Mouse (Mus musculus): ENCODE results near the gene Zfp652.
"Not testable (repeated sequence)": the region's sequence is repeated elsewhere in the genome, so short reads cannot be mapped to it uniquely, and the experiment has no call there.

The Zfp652 gene

DNA sequence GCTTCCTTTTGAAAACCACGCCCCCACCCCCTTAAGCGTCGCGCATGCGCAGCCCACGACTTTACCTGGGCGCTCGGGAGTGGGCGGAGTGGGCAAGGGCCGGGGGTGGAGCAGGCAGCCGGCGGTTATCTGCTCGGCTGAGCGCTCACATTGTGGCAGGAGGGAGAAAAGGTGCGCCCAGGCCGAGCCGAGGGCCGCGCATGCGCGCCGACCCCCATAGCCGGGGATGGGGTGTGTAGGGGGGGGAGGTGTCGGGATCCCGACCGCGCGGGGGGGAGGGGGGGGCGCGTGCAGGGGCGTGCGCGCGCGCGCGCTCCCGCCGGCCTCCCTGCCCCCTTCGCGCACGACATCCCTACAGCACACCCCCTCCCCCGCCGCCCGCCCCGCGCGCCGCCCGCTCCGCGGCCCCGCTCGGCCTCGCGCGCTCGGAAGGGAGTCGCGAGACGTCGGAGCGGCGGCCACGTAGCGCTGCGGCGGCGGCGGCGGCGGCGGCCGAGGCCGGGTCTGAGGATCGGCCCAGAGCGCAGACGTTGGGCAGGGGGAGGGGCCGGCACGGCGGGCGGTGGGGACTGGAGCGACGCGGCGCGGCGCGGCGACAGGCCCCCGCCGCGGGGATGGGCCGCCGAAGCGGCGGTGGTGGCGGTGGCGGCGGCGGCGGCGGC is at the start of gene Zfp652:
Zfp652 (plus strand) TSS at position 111 of the 662 bp plus-strand sequence.
- peak; percentile 94 for DNase-seq

DNA sequence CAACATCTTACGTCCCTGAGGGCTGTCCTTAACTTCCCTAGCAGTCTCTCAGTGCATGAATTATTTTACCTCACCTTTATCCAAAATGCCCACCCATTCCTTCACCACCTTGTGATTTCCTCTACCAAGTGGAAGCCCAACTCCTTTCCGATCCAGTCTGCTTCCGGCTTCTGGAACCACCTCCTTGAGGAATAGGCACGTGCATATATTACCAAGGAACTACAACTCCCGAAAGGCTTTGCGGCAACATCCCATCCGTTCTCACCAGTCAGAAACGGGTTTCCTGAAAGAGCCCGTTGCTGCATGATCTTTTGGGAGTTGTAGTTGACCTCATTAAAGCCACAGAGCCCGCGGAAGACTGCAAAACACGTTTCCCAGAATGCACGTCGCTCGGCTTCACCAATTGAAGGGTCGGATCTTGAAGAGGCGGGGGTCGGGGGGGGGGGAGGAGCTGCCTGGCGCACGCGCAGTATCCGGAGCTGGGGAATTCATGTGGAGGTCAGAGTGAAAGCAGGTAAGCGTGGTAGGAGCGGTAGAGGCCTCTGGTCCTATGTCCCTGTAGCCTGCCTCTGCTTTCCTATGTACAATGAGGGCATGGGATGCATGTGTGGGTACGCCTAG is 45.8 kb upstream of the Zfp652 start, which contains the start of gene Phb:
Phb (plus strand) TSS at position 429 of the 621 bp plus-strand sequence.
- peak; percentile 98 for DNase-seq

- peak; percentile 73 for DNase-seq
Observed at GRCm38 (mm10) chr11:95667177-95667576, 45.3 kb upstream of the Zfp652 start.

- not testable (repeated sequence) for DNase-seq
Observed at GRCm38 (mm10) chr11:95668086-95668485, 44.4 kb upstream of the Zfp652 start.

DNA sequence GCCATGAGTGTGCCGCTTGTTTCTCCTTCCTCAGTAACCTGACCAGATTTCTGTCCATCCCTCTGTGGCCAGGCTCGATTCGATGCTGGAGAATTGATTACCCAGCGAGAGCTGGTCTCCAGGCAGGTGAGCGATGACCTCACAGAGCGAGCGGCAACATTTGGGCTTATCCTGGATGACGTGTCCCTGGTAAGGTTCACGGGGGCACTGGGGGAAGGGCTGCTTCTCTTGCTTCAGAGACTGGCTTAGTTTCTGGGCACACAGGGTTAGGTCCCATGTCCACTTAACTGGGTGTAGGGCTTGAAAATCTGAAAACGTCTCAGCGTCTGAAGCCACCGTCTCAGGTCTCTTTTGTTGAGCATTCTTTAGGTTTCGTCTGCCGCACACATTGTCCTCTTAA is 37.0 kb upstream of the Zfp652 start:
- no peak for DNase-seq

- peak; percentile 74 for DNase-seq
Observed at GRCm38 (mm10) chr11:95676307-95676706, 36.2 kb upstream of the Zfp652 start.

DNA sequence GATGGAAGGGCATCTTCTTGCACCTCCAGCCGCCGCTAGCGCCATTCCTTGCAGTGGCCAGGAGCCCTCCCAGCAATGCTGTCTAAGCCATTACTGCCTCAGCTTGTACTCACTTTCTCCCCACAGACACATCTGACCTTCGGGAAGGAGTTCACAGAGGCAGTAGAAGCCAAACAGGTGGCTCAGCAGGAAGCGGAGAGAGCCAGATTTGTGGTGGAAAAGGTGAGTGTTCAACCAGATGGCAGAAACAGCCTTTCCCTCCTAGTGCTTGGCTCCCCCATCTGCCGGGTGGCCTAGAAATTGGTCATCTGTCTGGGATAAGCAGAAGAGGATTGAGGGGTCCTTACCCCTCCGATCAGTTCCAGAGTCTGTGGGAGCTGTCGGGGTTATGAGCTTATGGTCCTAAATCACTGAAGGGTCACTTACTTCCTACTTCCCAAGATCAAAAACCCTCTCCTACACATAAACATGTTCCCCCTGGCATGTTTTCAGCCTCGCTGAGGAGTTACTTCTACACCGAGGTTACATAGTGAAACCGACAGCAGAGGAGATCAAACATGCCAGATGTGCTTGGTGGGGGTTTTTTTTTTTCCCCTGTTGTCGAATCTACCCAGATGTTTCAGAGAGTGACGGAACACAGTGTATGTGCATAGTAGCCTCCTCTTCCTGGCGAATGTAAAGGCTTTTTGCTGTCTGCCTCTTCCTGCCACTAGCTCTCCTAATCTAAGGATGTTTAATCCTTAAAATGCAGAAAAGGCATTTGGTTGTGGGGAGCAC is 34.4 kb upstream of the Zfp652 start:
- DNase-seq: no peak

DNA sequence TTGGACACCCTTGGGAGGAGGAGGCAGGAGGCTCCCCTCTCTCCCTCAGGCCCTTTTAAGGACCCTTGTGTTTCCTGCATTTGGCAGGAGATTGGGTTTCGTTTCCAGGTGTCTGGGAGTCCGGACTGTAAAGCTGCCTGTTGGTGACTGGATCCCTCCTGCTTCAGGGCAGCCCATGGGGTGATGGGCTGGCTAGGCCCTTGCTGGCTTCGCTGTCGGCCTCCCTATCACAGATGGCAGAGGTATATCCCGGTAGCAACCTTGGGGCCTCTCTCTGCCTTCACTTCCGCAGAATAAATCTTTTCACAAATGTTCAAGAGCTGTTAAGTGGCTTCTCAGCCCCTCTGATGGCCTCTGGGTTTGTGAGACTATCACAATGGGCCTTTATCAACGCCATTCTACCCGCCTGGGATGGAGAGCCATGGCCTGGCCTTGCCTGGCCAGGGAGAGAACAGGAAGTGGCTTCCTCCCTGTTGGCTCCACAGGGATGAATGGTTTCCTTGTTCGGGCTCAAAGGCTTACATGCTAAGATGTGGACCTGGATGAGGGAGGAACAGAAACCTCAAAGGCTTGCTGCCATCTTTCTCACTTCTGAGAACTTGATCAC is 30.4 kb upstream of the Zfp652 start:
- no peak for DNase-seq

- no peak for DNase-seq
Observed at GRCm38 (mm10) chr11:95682946-95683345, 29.5 kb upstream of the Zfp652 start.

DNA sequence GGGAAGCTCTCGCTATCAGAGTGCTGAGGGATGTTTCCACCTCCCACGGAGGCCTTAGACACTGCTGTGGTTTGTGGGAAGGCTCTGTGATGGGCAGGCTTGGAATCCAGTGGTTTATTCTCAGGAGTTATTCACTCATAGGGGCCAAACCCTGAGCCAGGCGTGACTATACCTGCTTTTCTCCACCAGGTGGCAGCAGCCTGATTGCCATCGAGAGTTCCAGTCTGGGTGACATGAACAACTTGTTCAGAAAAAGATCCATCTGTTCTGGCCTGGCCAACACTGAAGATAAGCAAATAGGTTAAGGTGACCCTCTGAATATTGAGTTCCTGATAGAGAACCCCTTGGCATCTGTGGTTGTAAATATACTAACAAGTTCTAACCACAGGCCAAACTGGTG is 26.4 kb upstream of the Zfp652 start:
- peak; percentile 83 for DNase-seq

GRCm38 (mm10) chr11:95687084-95687656 is 25.3 kb upstream of the Zfp652 start:
- peak; percentile 33 for DNase-seq

- DNase-seq: peak; percentile 70
Observed at GRCm38 (mm10) chr11:95688515-95688914, 24.0 kb upstream of the Zfp652 start.

DNA sequence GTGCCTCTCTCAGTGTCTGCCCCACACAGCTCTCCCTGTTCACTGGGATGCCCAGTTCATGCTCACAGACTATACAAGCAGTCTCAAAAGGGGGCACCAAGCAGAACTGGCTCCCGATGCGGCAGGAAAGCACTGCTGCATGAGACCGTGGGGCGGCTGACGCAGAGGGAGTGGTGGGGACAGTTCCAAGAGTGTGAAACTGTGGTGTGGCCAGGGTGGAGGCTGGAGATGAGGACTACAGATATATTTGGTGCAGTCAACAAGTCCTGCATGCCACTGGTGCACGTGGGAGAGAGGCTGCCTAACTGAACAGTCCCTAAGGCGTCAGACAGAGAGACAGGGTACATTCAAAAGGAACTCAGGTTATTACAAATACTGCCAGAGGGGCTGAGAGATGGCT is 23.5 kb upstream of the Zfp652 start:
- no peak for DNase-seq

GRCm38 (mm10) chr11:95689544-95689943 is 22.9 kb upstream of the Zfp652 start:
- no peak for DNase-seq

DNA sequence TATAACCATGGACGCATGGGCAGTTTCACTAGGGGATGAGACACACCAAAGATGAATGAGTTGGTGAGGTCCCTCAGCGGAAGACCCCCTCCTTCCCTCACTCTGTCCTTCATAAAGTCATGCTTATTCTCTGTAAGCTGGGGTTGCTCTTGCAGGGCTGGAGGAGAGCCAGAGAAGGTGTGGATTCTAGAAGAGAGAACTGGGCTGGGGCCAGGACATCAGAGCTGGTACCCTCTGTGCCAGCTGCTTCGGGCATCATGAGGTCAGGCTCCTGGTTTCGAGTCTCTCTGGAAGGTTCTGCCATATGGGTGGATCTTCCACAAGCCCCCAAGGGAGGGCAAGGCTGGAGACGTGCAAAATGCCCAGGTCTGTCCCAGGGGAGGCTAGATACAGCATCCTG is 13.9 kb upstream of the Zfp652 start:
- no peak for DNase-seq

GRCm38 (mm10) chr11:95700778-95701739 is 11.4 kb upstream of the Zfp652 start:
- no peak for DNase-seq

- DNase-seq: no peak
Observed at GRCm38 (mm10) chr11:95704032-95704969, 8.2 kb upstream of the Zfp652 start.

GRCm38 (mm10) chr11:95704970-95705330 is 7.5 kb upstream of the Zfp652 start:
- no peak for DNase-seq

- no peak for DNase-seq
Observed at GRCm38 (mm10) chr11:95709534-95710040, 2.9 kb upstream of the Zfp652 start.

GRCm38 (mm10) chr11:95710478-95710877 is 2.0 kb upstream of the Zfp652 start:
- no peak for DNase-seq

Measured in kidney, postnatal 14 days (tissue).